Mouse (Mus musculus) granulocyte monocyte progenitor cell, adult 5-6 weeks (primary cell): ENCODE results near the gene Hmg20b. TPM values are rescaled to one million over a fixed set of nuclear protein-coding genes. Genes with fewer than 3 reads are reported as not detected.

ENCODE experiments used
- ATAC-seq: replicated peaks from 2 replicates; pipeline ENCODE4 v1.8.0; 2016; ENCODE audit warnings: mild to moderate bottlenecking, moderate TSS enrichment, inconsistent platforms; ENCODE audit not compliant: poor library complexity, severe bottlenecking
- total RNA-seq, 2 experiments: library from RNA; stranded (forward) in 1 of 2; stranded (reverse) in 1 of 2; fragments of 200-712, 200-1000 nt in 1 of 2; fragments of >200 nt in 1 of 2; fragmentation: Nextera tagmentation in 1 of 2; gene quantifications; 2 replicates each; pipeline ENCODE4 v1.2.3; 2014 to 2017

Hmg20b gene
- total RNA-seq, 2 experiments from 2014 or later = 19.1 to 29.8 TPM

DNA sequence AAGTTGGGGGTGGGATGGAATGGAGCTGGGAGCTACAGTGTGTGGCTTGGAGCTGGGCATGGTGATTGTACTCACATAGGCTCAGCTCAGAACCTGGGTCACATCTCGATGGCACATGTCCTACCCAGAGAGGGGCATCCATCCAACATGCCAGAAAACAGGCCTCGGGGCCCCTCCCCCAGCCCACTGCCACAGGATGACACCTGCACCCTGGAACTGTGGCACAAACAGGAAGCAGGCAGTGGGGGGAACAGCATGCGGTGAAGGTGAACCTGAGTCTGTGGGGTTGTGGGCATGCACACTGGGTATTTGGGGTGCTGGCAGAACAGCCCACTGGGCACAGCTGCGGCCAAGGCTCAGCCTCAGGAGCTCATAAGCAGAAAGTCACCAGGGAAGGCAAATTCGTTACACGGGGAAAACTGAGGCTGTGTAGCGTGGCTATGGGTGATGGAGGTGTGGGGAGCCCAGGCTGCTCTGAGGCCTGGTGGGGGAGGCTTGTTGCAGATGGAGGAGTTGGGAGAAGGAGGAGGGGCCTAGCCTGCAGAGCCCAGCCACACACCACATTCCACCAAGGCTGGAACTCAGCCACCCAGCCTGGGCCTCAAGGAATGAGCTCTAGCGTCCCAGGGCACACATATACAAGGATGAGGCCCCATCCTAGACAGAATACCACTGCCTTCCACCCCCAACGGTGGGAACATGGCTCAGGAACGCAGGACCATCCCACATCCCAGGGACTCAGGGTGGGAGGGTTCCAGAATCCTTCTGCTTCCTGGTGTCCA lies 20.9 kb downstream of the Hmg20b start:
- peak; percentile 26; the same call in 1 of the 2 replicates for ATAC-seq

DNA sequence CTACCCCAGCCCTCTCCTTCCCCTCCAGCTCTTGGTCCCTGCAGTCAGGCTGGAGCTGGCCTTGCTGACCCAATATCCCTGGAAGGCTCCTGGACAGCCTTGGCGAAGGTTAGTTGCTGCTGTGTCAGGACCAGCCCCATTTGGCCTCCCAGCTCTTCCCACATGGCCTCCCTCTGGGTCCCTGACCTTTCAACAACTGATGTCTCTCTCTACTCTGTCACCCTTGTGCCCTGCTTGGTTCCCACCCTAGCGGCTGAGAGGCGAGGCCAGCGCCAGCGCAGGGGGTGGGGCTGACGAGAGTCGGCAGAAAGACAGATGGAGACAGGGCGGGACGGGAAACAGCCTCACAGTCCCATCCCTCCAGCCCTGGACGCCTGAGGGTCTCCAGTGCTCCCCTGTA lies 21.9 kb downstream of the Hmg20b start, which contains the start of gene Tbxa2r:
Gene Tbxa2r, plus strand, starts transcription at position 346 of the 400 bp plus-strand sequence.
- peak; percentile 41 for ATAC-seq

DNA sequence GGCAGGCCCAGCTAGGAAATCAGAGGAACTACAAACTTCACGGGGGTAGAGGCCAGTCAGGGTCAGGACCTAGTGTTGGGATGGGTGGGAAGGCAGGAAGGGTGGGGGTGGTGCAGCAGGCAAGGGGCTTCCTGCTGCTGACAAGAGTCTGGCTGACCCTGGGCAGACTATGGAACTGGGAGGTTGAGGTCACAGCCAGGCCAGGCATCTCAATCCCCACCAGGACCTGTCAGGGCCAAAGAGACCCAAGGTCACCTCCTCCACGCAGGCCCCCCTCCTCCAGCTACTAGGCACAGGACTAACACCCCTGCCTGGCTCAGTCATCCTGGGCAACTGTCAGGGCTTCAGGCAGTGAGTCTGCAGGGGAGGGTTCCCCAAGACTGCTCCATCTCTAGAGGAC lies 22.3 kb downstream of the Hmg20b start:
- ATAC-seq = no peak

DNA sequence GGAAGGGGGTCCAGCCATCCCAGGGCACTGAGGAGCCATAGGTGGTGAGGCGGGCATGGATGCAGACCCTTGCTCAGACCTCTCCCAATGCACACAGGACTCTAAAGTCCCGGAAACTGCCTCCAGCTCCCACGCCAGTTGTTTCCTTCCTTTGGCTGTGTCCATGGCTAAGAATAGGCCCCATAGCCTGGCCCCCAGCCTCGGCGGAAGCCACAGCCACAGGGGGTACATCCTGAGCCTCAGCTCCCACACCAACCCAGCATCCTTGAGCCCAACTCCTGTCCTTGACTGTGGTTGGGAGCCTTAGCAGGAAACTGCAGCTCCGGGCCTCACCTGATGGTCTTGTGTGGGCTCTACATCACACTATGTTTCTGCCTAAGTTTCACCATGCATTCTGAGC lies 23.4 kb downstream of the Hmg20b start:
- ATAC-seq = no peak

DNA sequence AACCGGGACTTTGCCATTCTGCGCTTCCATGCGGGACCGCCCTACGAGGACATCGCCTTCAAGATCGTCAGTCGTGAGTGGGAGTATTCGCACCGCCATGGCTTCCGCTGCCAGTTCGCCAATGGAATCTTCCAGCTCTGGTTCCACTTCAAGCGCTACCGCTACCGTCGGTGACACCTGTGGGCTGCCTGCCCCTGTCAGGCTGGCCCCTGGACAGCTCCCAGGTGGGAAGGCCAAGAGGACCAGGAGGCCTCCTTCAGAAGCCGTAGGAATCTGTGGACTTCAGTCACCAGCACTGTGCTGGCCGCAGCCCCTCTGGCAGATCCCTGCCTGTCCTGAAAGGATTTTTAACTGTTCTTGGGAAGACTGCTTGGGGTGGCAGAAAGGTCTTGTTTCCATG lies 24.5 kb downstream of the Hmg20b start:
- no peak for ATAC-seq

DNA sequence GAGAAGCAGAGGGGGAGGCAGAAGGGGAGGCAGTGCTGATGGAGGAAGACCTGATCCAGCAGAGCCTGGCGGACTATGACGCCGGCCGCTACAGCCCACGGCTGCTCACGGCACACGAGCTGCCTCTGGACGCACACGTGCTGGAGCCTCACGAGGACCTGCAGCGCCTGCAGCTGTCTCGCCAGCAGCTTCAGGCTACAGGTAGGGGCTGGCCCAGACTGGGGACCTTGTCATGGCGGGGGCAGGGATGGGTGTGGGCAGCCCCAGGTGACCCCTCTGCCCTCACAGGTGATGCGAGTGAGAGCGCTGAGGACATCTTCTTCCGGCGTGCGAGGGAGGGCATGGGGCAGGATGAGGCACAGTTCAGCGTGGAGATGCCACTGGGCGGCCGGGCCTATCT lies 25.1 kb downstream of the Hmg20b start:
- no peak for ATAC-seq

DNA sequence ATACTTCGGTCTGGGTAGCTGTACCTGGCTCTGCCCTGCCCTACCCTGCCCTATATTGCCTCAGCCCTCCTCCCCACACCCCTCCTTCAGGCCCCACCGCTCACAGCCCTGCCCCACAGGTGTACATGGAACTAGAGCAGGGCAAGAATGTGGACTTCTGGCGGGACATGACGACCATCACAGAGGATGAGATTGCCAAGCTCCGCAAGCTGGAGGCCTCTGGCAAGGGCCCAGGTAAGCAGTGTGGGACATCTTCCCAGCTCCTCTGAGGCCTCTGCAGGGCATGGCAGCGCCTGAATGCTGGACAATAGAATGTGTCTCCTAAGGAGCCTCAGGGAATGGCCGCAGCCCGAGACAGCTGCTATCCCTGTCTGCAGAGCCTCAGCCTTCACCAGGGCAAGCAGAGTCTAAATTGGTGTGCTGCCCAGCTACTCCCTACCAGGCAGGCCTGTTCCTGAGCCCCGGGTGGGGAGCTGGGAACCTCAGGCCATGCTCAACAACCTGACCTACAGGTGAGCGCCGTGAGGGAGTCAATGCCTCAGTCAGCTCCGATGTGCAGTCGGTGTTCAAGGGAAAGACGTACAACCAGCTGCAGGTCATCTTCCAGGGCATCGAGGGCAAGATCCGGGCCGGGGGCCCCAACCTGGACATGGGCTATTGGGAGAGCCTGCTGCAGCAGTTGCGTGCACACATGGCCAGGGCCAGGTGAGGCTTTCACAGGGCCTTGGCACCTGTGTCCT lies 26.3 kb downstream of the Hmg20b start:
- ATAC-seq = no peak

DNA sequence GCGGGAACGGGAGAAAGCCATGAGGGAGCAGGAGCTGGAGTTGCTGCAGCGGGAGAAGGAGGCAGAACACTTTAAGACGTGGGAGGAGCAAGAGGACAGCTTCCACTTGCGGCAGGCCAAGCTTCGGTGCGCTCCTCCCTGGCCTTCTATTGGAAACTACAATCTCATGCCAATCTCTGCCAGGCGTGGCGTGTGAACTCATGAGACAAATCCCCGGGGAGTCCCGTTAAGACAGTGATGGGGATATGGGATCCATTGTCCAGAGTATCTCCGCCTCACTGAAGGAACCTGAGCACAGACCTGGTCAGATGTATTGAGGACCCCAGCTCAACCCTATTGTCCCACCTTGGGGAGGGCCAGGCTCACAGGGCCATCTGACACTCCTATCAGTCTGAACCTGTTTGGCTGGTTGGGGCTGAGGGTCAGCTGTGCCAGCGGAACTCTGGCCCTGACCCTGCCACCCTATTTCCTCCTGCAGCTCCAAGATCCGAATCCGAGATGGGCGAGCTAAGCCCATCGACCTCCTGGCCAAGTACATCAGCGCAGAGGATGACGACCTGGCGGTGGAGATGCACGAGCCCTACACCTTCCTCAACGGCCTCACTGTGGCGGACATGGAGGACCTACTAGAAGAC lies 27.0 kb downstream of the Hmg20b start:
- no peak for ATAC-seq

DNA sequence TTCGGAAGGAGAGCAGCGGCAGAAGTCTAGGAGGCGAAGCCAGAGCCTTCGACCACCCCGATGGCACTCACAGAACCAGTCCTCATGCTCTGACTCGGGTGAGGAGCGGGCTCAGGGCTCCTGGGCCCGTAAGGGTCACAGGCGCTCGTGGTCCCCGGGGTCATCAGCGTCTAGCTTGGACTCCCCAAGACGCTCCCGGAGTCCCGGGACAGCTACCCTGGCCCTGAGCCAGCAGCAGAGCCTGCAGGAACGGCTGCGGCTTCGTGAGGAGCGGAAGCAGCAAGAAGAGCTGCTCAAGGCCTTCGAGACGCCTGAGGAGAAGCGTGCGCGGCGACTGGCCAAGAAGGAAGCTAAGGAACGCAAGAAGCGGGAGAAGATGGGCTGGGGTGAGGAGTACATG lies 27.8 kb downstream of the Hmg20b start:
- no peak for ATAC-seq

DNA sequence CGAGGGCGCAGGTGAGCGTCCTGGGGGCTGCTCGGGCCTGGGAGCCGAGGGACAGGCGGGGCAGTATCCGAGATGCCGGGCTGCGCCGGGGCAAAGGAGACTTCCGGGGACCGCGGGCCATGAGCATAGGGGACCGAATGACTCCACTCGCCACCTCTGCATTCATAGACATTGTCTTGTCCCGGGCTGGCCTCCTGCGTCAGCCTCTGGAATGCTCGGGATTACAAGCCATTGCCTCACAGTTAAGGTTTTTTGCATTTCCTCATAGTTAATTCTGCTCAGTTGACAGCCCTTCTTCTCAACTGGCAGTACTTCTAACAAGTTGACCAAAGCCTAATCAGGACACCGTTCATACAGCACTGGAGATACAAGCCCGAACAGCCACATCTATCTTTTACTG lies 28.8 kb downstream of the Hmg20b start:
- ATAC-seq = no peak

DNA sequence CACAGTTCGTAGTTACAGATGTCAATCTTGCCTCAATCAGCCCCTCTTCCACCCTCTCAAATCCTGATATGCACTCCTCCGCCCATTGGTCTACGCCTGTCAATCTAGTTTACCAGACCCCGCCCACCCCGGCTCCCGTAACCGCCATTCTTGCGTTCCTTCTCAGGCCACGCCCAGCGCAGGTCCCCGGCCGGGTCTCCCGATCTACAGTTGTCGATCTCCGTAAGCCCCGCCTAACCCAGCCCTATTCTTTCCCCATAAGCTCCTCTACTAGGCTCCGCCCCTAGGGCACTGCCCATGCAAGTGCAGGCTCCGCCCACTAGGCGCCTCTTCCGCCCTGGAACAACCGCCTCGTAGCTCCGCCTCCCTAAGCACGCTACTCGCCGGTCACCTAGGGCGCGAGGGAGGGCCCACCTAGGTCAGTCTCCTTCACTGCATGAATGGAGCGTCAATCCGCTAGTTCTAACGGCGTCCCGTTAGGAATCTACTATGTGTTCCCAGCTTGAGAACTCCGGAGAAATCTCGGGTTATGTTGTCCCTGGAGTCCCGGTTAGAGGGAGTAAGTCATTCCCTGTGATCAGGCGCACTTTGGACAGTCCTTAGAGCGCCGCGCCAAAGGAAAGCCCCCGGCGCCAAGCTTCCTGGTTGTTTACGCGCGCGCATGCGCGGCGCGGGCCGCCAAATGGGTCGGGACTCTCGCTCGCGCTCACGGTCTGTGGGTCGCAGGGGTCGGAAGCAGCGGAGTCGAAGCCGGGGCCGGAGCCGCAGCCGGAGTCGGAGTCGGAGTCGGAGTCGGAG lies 29.5 kb downstream of the Hmg20b start, which contains the start of gene Cactin:
Gene Cactin, plus strand, starts transcription at position 554 of the 798 bp plus-strand sequence.
- ATAC-seq = peak; percentile 72

DNA sequence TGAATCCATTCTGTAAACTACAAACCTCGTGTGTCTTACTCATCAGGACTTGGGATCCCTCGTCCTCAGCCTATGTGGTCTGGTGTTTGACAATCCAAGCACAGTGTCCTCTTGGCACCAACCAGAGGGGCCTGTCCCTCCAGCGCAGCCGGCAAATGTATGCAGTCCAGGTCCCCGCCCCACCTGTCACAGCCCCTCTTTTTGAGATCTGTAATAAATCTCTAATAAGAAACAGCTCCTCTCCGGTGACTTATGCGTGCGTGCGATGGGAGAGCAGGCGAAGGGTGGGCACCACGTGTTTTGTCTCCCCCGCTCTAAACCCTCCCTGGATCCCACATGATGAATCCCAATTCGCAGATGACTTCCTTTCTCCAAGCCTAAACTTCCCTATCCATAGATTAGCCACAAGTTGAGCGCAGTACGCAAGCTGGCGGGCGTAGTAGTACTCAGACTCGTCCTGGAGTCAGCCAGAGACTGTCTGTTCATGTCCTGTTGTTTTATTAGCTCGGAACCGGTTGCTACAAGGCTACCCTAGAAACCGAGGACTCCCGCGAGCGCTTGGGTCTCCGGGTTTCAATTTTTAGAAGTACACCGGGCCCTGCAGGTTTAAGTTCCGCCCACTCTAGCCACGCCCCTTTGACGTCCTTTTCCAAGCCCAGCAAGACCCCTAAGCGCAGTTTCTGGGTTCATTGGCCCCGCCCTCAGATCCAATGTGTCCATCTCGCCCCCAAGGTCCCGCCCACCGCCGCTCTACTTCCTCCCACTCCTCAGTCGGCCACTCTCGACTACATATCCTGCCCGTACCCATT lies 30.3 kb downstream of the Hmg20b start:
- ATAC-seq = peak; percentile 65

DNA sequence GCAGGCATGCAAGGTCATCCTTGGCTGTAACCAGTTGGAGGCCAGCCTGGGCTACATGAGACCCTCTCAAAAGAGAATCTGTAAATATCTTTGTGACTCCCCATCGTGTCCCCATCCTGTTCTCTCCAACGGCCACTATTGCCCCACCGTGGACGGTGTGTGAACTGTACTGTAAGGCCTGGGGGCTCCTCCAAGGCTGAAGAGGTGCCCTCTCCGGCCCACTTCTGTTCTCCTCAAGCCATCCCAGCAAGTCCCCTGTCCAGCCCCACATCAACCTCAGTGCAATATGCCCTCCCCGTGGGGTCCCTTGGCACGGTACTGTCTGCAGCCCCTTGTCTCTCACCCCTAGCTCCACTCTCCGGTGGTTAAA lies 31.0 kb downstream of the Hmg20b start:
- ATAC-seq = no peak

DNA sequence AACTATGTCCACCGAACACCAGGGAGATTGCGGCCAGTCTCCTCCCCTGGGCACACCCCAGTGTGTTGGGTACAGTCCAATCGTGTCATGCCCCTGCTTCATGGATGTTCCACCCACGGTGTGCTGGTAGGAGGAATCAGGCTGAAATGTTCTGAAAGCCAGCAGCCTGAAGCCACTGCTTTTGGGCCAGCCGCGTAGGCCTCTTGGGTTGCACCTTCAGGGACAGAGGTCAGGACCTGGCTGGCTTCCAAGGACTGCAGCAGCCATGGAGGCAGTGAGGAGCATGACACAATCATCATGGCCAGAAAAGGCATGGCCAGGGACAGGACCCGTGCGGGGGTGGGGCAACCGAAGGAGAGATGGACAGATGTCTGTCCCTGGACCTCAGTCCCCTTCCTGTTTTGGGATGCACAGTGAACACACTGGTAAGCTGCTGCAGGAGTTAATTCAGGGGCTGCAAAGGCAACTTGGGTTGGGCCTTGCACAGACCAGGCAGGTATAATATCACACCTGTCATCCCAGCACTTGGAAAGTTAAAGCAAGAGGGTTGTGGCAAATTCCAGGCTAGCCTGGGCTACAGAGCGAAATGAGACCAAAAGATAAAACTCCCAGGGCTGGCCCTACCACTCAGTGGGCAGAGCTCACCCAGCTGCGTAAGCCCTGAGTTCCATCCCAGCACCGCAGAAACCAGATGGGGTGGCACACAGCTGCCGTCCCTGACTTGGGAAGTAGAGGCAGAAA lies 31.5 kb downstream of the Hmg20b start:
- no peak for ATAC-seq

DNA sequence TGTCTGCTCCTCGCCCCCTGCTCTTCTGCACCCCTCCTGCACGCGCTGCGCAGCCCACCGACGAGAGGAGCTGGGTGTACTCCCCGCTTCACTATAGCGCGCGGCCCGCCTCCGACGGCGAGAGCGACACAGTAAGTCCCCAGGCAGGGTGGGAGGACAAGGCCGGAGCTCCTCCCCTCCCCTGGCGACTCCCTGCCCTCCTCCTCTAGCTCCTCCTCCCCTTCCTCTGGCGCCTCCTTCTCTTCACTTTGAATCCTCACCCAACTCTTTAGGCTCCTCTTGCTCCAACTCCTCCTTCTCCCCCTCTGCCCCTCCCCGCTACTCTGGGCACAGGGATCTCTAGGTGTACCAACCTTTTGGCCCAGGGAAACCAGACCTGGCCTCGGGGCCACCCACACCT lies 33.0 kb downstream of the Hmg20b start:
- no peak for ATAC-seq

DNA sequence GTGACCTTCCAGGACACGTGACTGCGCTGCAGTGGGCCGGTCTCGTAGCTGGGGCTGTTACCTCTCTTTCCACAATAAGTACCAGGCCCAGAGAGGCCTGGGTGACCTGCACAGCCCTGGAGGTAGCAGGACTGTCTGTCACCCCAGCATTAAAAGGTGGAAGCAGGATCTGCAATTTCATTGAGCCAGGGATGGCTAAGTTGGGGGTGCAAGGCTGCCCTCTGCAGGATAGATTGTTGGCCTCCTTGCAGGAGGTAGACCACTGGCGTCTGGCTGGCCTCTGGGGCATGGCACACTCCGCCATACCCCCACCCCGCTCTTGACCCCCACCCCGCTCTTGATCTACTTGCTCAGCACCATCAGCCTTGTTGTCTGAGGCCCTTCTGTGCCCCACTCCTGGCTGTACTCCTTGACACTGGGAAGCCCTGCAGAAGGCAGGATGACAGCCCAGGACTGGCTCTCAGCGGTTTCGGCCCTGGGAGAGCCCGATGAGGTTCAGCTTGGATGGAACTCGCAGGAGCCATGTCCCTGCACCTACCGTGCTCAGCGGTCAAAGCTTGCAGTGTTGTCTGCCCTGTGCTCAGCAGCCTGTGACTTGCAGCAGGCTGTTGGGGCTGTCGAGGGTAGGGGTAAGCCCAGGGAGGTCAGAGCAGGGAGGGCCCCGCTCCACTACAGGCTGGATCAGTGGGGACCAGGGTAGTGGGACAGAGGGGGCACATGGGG lies 33.8 kb downstream of the Hmg20b start:
- no peak for ATAC-seq

DNA sequence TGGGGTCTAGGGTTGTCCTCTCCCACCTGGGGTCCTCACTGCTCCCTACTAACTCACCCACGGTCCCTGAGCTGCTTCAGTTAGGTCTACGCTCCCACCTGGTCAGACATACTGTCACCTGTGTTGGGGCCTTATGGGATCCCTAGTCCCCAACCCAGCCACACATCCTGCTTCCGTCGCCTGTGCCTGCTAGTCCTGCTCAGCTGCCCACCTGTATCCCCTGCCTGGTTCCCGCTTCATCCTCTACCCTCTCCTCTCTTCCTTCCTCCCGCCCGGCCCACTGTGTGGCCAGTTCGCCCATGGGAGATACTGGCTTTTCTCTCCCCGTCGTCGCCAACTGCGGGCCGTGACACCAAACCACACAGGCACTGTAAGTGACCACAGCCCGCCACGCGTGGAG lies 34.7 kb downstream of the Hmg20b start:
- no peak for ATAC-seq

DNA sequence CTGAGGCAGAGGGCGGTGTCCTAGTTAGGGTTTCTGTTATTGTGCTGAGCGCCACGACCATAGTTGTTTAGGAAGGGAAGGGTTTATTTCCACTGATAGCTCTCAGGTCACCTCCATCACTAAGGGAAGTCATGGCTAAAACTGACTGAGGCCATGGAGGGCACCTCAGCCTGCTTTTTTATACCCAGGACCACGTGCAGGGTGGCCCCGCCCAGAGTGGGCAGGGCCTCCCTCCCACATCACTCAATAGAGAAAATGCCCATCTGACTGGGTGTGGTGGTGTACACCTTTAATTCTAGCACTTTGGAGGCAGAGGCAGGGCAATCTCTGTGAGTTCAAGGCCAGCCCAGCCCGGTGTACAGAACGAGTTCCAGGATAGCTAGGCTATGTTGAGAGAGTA lies 36.1 kb downstream of the Hmg20b start:
- no peak for ATAC-seq
